Mouse (Mus musculus) ES-CJ7 (cell line): ENCODE data around the gene Prcc.
"Not testable (repeated sequence)": the region's sequence is repeated elsewhere in the genome, so short reads cannot be mapped to it uniquely, and the experiment has no call there.

Source experiments
- DNase-seq: peaks from one replicate; pipeline ENCODE4 v3.0.0; 2011; ENCODE audit warnings: low read depth, low spot score

The Prcc gene

DNA sequence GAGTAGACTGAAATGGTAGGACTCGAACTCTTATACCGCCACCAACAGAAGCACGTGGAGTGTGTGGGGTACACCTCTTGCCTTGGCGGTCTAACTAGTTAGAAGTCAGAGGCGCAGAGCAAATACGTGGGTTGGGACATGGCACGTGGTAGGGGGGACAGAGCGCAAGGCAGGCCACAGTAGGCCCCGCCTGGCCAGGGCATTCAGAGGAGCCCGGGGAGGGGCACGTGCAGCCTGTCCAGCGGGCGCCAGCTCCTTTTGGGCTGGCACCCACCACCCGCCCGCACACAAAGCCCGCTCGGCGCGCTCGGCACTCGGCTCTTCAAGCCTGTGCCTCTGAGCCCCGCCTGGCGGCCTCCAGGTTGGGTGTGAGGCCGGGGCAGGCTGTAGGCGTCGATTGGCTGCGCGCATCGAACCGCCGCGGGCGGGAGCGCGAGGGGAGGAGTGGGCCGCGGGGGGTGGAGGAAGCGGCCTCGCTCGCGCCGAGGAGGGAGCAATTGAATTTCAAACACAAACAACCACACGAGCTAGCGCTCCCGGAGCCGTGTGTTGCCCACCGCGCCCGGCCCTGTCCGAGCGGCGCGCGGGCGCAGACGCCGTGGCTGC lies 20.6 kb upstream of the Prcc start, which contains the start of gene Hdgf:
Hdgf (plus strand) TSS at position 442 of the 606 bp plus-strand sequence.
- DNase-seq, result peak; percentile 96

DNA sequence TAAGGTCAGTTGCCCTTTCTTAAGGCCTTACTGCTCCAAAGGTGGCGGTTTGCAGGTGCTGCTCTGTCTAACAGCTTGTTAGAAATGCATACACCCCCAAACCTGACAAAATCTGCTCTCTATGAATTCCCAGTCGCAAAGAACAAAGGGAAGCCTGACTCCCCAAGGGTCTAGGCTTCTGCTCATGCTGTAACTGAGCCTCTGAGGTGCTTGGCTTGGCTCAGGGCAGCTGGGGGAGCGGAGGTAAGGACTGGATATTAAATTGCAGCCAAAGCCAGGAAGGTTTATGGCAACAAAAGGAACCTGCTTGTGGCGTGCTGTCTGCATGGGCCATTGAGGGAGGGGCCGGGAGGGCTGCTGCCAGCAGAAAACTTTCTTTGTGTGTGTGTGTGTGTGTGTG lies 18.4 kb upstream of the Prcc start:
- DNase-seq, result no peak

DNA sequence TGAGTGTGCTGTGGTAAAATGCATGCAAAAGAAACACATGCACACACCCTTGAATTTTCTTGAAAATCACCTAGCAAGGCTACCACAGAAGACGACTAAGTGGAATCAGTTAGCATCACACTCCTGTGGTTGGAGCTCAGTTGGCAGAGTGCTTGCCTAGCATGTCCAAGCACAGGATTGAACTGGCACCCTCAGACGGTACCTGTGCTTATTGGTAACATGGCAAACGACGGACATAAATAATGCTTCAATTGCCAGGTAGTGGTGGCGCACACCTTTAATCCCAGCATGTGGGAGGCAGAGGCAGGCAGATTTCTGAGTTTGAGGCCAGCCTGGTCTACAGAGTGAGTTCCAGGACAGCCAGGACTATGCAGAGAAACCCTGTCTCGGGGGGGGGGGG lies 16.6 kb upstream of the Prcc start:
- not testable (repeated sequence) for DNase-seq

DNA sequence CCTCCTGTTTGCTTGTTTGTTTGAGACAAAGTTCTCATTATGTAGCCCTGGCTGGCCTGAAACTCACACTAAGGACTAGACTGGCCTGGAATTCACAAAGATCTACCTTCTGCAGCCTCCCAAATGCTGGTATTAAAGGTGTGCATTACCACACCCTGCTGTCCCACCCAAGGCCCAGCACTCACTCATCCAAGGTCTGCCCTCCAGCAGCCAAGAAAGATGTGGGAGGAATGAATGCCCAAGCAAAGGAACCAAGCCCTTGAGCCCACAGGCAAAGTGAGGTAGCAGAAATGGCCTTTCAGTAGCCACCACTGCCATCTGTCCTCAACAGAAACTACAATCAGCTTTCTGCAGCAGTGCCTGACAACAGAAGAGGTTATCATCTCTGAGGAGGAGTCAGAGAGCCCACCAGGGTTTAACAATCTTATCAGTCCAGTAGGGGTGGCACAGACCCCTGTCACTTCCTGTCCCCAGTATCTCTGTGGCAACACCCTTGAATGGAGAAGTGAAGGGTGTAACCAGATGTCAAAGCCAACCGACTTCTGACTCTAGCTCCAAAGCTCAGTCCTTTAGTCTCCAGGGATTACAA lies 15.7 kb upstream of the Prcc start:
- DNase-seq, result no peak

DNA sequence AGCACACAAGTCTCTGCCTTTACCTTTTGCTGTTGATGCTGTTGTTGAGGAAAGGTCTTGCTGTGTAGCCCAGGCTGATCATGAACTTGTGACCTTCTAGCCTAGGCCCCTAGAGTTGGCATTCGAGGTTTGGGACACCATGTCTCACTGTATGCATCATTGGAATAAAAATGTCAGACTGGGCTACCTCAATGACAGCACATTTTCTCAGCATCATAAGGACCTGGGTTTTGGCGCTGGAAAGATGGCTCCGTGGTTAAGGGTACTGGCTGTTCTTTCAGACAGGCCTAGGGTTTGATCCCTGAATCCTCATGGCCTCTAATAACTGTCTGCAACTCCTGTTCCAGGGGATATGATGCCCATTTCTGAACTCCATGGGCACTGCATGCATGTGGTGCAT lies 14.4 kb upstream of the Prcc start:
- no peak for DNase-seq

DNA sequence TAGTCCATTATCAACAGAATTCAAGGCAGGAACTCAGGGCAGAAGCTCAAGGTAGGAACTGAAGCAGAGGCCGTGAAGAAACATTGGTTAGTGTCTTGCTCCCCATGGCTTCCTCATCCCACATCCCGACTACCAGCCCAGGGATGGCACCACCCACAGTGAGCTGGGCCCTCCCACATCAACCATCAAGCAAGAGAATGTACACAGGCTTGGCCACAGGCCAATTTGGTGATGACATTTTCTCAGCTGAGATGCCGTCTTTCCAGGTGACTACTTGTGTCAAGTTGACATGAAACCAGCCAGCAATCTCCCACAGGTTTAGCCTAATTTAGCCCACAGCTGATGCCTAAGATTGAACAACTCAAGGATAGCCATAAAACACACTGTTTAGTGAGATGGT lies 13.9 kb upstream of the Prcc start:
- DNase-seq, result no peak

DNA sequence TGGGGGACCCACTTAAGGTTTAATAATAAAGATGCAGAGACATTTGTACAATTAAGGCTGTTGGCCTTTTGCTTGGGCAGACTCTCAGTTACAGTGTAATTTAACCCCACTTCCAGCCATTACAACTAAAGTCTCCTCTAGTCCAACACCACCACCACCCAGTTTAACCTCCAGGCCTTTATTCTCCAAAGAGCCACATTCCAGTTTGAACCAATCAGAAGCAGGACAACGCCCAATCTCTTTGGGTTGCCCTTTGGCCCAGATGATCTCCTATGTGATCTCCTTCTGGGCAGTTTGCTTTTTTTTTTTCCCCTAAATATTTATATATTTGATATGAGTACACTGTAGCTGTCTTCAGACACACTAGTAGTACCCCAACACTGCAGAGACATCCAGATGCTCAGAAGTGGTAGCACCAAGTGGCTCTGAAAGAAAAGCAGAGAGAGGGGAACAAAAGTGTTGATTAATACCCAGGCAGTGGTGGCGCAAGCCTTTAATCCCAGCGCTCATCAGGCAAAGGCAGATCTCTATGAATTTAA lies 8.0 kb upstream of the Prcc start:
- DNase-seq, result peak; percentile 91

DNA sequence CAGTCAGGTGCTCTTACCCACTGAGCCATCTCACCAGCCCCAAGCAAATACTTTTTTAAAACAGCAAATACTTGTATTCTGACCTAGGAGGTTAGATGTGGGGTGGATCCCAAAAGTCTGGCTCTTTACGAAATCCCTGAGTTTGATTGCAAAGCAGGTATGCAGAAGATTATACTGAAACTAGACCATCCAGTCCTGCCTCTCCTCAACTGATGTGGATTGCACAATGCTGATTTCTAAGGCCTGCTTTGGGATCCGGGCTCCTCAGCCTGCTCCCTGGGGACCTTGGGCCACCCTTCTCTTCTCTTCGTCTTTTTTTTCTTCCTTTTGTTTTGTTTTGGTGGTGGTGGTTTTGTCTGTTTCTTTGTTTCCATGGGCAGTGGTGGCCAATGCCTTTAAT lies 6.1 kb upstream of the Prcc start:
- no peak for DNase-seq

DNA sequence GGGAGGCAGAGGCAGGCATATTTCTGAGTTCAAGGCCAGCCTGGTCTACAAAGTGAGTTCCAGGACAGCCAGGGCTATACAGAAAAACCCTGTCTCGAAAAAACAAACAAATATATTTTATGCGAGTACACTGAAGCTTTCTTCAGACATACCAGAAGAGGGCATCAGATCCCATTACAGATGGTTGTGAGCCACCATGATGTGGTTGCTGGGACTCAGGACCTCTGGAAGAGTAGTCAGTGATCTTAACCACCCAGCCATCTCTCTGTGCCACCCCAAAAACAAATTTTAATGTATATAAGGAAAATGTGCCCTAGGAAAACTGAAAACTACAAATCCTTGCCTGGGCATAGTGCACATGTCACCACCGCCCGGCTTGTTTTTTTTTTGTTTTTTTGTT lies 2.0 kb upstream of the Prcc start:
- DNase-seq, result peak; percentile 64

DNA sequence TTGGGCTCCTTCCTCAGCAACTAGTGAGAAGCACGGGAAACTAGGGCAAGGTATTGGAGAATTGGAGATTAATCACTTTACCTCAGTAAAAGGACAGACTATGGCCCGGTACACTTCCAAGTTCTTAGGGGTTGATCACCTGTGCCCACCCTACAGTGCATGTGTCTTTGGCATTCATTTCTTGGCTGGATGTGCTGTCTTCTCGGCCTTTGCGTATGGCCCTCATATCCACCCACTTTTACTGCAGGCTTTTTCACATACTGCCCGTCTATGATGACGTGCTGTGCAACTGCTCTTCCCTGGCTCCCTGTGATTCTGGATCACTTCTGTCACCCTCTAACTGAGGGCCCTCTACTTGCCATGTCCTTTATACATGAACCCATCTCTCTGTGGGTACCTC lies 1.0 kb upstream of the Prcc start:
- DNase-seq, result no peak

DNA sequence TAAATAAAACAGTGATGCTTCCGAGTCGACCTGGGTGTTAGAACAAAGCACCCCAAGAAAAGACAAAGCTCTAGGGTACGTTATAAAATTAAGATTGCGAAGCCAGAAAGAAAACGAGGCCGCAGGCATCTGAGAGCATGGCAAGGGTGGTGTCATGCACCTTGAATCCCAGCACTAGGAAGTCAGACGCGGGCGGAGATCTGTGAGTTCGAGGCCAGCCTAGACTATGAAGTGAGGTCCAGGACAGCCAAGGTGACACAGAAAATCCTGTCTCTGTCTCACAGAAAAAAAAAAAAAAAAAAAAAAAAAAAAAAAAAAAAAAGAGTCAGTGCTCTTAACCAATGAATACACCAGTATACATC lies 577 bp upstream of the Prcc start:
- no peak for DNase-seq

DNA sequence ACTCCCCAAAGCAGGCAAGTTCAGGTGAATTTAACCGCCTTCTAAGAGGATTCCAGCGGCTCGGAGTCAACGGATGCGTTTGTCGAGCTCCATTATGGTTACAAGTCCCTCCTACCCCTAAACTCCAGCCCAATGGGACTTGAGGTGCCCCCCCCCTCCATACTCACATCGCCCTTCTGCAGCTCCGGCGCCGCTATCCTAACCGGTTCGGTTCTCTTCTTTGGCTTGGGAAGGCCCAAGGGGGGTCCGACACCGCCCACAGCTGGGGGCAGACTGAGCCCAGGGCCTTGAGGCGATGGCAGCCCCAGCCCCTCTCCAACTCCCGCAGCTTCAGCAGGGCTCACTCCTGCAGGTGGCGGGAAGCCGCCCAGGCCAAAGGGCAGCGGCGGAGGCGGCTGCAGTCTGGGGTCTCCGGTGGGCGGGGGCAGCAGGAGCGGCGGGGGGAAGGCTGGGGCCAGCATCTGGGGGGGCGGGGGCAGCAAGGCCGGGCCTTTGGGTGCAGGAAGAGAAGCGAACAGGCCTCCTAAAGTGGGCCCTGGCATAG lies 628 bp downstream of the Prcc start:
- DNase-seq, result peak; percentile 43

DNA sequence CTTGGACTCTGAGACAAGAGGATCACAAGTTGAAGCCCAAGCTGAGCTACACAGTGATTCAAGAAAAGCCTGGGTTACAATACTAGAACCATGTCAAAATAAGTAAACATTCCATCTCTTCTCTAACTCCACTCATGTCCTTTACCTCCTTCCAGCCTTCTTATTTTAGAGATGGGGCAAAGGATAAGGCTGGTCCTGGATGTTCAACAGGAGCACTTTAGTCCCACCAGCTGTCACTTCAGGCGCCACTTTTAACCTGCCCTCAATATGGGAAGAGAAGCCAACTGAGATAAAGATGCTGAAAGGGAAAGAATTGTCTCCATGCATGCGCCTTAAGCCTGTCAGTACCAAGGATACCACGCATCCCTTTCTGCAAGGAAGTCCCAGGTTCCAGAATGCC lies 1.1 kb downstream of the Prcc start:
- no peak for DNase-seq

DNA sequence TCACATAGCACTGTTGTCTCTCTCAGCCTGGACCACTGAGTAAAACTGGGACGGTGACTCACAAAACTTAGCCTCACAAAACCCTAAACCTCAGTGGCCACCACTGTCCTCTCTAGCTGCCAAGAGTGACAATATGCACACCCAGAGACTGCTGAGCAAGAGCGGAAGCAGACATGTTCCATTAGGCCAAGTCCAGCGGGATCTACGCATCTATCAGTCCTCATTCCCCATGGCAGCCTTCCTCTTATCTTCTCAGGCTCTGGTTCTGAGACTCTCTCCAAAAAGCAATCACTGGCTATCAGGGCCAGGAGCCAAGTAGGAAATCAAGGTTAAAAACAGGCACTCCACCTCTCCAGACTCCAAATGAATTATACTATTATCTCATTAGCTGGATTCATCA lies 7.7 kb downstream of the Prcc start:
- no peak for DNase-seq

DNA sequence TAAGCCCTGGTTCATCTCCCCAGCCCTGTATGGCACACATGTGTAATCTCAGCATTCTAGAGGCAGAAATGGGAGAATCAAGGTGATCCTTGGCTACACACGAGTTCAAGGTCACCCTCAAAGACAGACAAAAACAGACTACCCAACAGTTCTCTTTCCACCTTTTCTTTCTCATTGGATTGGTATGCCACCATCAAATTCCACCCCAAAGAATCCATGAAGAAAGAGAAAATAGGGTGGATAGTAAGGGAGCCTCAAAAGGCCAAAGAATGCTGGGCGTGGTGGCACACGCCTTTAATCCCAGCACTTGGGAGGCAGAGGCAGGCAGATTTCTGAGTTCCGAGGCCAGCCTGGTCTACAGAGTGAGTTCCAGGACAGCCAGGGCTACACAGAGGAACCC lies 21.3 kb downstream of the Prcc start:
- DNase-seq, result peak; percentile 65

DNA sequence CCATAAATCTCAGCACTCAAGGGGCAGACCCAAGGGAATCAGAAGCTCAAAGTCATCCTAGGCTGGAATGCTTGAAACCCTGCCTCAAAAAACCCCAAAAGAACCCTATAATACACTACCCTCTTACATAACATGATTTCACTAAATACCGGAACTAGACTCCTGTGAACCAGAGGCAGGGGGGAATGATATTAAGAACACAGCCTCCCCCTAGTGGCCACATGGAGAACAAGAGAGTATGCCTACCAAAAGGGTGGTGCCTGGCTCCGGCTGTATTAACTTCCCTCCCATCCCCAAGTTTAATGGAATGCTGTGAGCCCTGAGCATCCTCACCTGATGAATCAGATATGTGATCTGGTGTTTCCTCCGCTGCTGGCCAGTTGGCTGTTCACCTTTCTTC lies 25.6 kb downstream of the Prcc start:
- DNase-seq, result peak; percentile 76

DNA sequence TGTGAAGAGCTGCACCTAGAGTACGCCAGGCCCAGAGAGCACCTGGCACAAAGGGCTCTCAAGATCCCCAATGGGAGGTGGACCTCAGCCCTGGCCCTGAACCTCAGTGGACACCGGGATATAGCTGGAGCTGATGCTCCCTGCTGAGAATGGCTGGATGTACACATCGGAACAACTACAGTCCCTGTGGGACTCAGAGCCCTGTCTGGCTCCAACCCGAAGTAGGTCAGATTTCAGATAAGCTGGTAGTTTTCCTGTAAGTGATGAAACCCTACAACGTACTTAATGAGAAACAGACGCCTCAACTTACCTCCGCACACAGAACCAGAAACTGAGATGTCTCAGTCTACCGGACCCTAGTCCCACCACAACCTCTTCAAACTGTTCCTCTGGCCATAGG lies 27.7 kb downstream of the Prcc start:
- DNase-seq, result no peak

DNA sequence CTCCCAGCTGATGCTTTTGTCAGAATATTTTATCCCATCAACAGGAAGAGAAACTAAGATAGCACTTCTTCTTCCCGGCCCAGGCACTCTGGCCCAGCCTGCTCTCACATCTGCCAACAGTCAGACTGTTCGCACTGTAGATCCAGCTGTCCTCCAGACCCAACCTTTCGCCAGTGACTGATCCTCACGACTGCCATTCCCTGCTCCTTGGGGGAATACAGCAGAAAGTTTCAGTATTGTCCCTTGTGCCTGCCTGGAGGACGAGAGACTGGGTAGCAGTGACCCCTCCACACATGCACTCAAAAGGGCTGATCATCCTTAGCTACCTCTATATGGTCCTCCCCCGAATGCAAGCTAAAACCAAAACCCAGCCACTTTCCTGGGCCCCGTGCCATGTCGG lies 29.5 kb downstream of the Prcc start:
- no peak for DNase-seq

DNA sequence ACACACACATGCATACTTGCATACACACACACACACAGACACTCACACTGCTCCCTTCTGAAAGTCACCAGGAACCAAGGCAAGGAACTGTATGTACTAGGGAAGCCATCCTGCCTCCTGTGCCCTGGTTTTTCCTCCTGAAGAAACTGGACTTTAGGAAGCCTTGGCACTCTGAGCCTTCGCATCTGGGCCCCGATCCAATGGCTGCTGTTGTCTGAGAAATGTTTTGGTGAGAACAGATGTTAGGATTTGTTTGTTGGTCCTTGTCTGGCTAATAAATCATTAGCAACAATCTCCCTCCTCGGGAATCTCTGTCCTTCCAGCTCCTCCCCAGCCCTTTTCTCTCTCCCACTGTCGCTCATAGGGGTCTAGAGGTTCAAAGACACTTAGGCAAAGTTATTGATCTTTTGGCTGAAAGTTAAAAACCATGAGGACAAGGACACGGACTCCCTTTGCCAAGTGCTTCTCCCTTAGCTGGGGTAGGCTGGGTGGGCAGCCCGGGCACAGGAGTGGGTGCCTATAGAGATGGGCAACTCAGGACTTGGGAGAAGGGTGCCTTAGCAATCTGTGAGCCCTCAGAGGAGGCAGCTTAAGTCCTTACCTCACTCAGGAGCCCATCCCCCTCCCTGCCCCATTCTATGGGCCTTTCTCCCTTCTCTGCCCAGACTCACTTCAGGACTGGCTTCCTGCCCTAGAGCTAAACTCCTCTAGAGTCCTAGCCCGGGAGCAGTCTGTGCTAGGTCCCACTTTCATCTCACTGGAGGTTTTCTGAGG lies 30.4 kb downstream of the Prcc start:
- DNase-seq, result no peak

DNA sequence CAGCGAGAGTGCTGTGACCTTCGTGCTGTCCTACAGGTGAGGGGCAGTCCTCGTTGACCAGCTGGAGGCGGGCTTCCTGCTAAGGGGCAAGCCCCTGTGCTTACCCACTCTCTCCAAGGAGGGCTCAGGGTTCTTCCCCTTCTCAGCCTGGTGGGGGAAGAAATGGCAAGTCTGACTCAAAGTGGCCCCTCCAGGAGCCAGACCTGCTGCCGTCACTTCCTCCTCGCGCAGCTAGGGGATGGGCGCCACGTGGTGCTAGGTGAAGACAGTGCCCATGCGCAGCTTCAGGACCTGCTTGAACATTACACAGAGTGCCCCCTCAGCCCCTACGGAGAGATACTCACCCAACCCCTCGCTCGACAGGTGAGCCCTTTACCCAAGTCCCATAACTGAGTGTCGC lies 36.3 kb downstream of the Prcc start:
- DNase-seq, result no peak

DNA sequence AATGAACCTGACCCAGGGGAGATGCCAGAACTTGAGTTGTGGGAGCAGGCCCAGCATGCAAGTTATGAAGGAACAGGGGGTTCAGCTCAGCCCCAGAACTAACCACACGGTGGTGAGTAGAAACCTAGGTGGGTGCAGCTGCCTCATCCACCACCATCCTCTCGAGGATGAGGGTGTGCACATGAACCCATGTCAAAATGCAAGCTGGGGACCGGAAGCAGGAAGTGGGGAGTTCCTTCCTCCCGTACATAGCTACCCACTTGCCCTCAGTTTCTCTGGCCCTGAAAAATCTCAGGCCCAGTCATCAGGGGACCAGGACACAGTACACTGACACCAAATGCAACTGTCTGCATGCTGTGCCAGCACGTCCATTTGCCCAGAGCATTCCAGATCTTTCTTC lies 37.7 kb downstream of the Prcc start:
- no peak for DNase-seq

DNA sequence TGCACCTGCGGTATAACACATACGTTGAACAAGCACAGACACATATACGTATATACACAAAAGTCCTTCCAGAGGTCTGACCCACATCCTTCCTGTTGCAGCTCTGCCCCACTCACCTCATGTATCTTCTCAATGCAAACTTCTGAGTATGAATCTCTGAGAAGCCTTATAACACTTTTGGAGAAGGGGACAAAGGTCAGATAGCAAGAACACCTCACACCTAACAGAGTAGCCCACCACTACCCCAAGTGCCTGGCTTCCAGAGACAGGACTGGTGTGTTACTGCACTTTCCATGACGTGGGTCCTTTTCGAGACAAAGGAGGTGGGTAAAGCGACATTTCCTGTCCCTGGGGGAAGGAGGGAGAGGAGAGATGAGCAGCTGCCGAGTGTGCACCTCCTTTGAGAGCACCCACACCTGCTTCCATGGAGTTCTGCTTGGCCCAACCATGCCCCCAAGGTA lies 38.7 kb downstream of the Prcc start, which contains the start of gene Sh2d2a:
Sh2d2a (plus strand) TSS at position 106 of the 461 bp plus-strand sequence.
- DNase-seq, result no peak
